Mouse (Mus musculus) stomach, postnatal 0 days (tissue): ENCODE measurements around the gene Wwox. TPM values are rescaled to one million over a fixed set of nuclear protein-coding genes. Genes with fewer than 3 reads are reported as not detected.

Experiments
- ATAC-seq: fragments of 200-750 bp; cut with Nextera tagmentation; 2 replicates; pipeline ENCODE4 v1.8.0; 2017; ENCODE audit not compliant: low FRiP score, low TSS enrichment
- DNase-seq: peaks from one replicate; pipeline ENCODE4 v3.0.0-alpha.2; 2016; ENCODE audit warnings: low spot score
- H3K27ac ChIP-seq: fragments of 300-500 bp; sonication (generic); replicated peaks from 2 replicates; pipeline ENCODE4 v1.5.1; 2014; ENCODE audit warnings: mild to moderate bottlenecking, control low read depth
- H3K27me3 ChIP-seq: fragments of 300-500 bp; sonication (generic); 2 replicates; pipeline ENCODE4 v1.6.1; 2014; ENCODE audit warnings: low read length; ENCODE audit not compliant: control insufficient read depth, insufficient read depth
- H3K36me3 ChIP-seq: fragments of 300-500 bp; sonication (generic); 2 replicates; pipeline ENCODE4 v1.6.1; 2014; ENCODE audit warnings: low read length, mixed read lengths; ENCODE audit not compliant: control insufficient read depth, insufficient read depth
- H3K4me1 ChIP-seq: fragments of 300-500 bp; sonication (generic); replicated peaks from 2 replicates; pipeline ENCODE4 v1.6.1; 2014; ENCODE audit warnings: antibody characterized with exemption; ENCODE audit not compliant: control insufficient read depth, insufficient read depth
- H3K4me2 ChIP-seq: fragments of 300-500 bp; sonication (generic); replicated peaks from 2 replicates; pipeline ENCODE4 v1.6.1; 2014; ENCODE audit warnings: low read depth, mild to moderate bottlenecking, control low read depth, moderate library complexity
- H3K4me3 ChIP-seq: fragments of 300-500 bp; sonication (generic); 2 replicates; pipeline ENCODE4 v1.5.1; 2014; ENCODE audit warnings: low read depth, low read length, control low read depth
- H3K9ac ChIP-seq: fragments of 300-500 bp; sonication (generic); 2 replicates; pipeline ENCODE4 v1.6.1; 2014; ENCODE audit warnings: mild to moderate bottlenecking, low read length, control low read depth, mixed read lengths
- H3K9me3 ChIP-seq: fragments of 300-500 bp; sonication (generic); 2 replicates; pipeline ENCODE4 v1.6.1; 2016; ENCODE audit warnings: low read length; ENCODE audit not compliant: control insufficient read depth
- CTCF ChIP-seq: IDR thresholded peaks from 2 replicates; pipeline ENCODE4 v1.5.1; 2016; ENCODE audit warnings: antibody characterized with exemption, low read depth, mild to moderate bottlenecking, moderate library complexity
- EP300 ChIP-seq: optimal IDR thresholded peaks from 2 replicates; pipeline ENCODE3; 2016; ENCODE audit warnings: antibody characterized with exemption
- WGBS: fragments of 180-500 bp; shearing (Covaris S2); extraction: QIAGEN DNeasy Blood & Tissue Kit; methylation state at CpG from one replicate; pipeline ENCODE4 v1.1.7; 2014; 5-methylcytosine and 5-hydroxymethylcytosine counted together
- polyA plus RNA-seq: library from polyadenylated mRNA; unstranded; fragments of >200 nt; fragmentation: Nextera tagmentation; extraction: Ambion mirVana; gene quantifications from 2 replicates; pipeline ENCODE4 v1.2.1, GENCODE M21; 2015

Wwox gene
- polyA plus RNA-seq, 1 experiment from 2014 or later = 9.2 TPM

GRCm38 (mm10) chr8:115348704-115349103 is 909.2 kb downstream of the Wwox start:
- H3K36me3 ChIP-seq = no peaks in the 10 kb centered on the region
- 76% methylated on average over 6 of the region's 6 CpGs for WGBS
- H3K9ac ChIP-seq = no peak overlapping the region
- H3K4me1 ChIP-seq = no peaks in the 10 kb centered on the region
- no peak overlapping the region for H3K4me3 ChIP-seq
- no peaks in the 10 kb centered on the region for H3K9me3 ChIP-seq
- H3K27ac ChIP-seq = no peak overlapping the region
- no peak for ATAC-seq
- no peaks in the 10 kb centered on the region for H3K27me3 ChIP-seq
- TF ChIP-seq EP300 = no peak
- TF ChIP-seq CTCF = no peak
- no peak overlapping the region for H3K4me2 ChIP-seq
- DNase-seq = no peak

GRCm38 (mm10) chr8:115350707-115351106 is 911.3 kb downstream of the Wwox start:
- WGBS = 85% methylated on average over 6 of the region's 6 CpGs
- no peaks in the 10 kb centered on the region for H3K9me3 ChIP-seq
- no peak overlapping the region for H3K27ac ChIP-seq
- TF ChIP-seq CTCF (no peak), EP300 (no peak)
- no peak for DNase-seq
- no peaks in the 10 kb centered on the region for H3K36me3 ChIP-seq
- no peaks in the 10 kb centered on the region for H3K4me1 ChIP-seq
- no peak for ATAC-seq
- no peak overlapping the region for H3K4me2 ChIP-seq
- no peak overlapping the region for H3K4me3 ChIP-seq
- no peak overlapping the region for H3K9ac ChIP-seq
- H3K27me3 ChIP-seq = no peaks in the 10 kb centered on the region

- no peaks in the 10 kb centered on the region for H3K4me1 ChIP-seq
- no peak overlapping the region for H3K27ac ChIP-seq
- no peaks in the 10 kb centered on the region for H3K9me3 ChIP-seq
- H3K4me2 ChIP-seq = no peak overlapping the region
- H3K9ac ChIP-seq = no peak overlapping the region
- TF ChIP-seq EP300 = no peak
- TF ChIP-seq CTCF = no peak
- 58% methylated on average over 16 of the region's 16 CpGs for WGBS
- DNase-seq = no peak
- H3K27me3 ChIP-seq = no peaks in the 10 kb centered on the region
- no peak overlapping the region for H3K4me3 ChIP-seq
- no peak for ATAC-seq
- no peaks in the 10 kb centered on the region for H3K36me3 ChIP-seq
Observed at GRCm38 (mm10) chr8:115357663-115358335, 918.3 kb downstream of the Wwox start.

GRCm38 (mm10) chr8:115358481-115358880 is 919.0 kb downstream of the Wwox start:
- Histone ChIP-seq H3K27ac (no peak overlapping the region), H3K9ac (no peak overlapping the region), H3K9me3 (no peaks in the 10 kb centered on the region), H3K36me3 (no peaks in the 10 kb centered on the region), H3K4me3 (no peak overlapping the region), H3K4me1 (no peaks in the 10 kb centered on the region), H3K4me2 (no peak overlapping the region), H3K27me3 (no peaks in the 10 kb centered on the region)
- DNase-seq (no peak), ATAC-seq (no peak)
- 96% methylated on average over 11 of the region's 11 CpGs for WGBS
- no peak for TF ChIP-seq CTCF
- TF ChIP-seq EP300 = no peak

- Histone ChIP-seq H3K4me2 (no peak overlapping the region), H3K4me3 (no peak overlapping the region), H3K9me3 (no peaks in the 10 kb centered on the region), H3K4me1 (no peaks in the 10 kb centered on the region), H3K9ac (no peak overlapping the region), H3K27ac (no peak overlapping the region), H3K36me3 (no peaks in the 10 kb centered on the region), H3K27me3 (no peaks in the 10 kb centered on the region)
- no peak for ATAC-seq
- DNase-seq = no peak
- TF ChIP-seq EP300 (no peak), CTCF (no peak)
- WGBS = 54% methylated on average over 12 of the region's 12 CpGs
Observed at GRCm38 (mm10) chr8:115359701-115360100, 920.2 kb downstream of the Wwox start.

GRCm38 (mm10) chr8:115362518-115362917 is 923.1 kb downstream of the Wwox start:
- Histone ChIP-seq H3K4me3 (no peak overlapping the region), H3K4me1 (no peaks in the 10 kb centered on the region), H3K27me3 (no peaks in the 10 kb centered on the region), H3K36me3 (no peaks in the 10 kb centered on the region), H3K27ac (no peak overlapping the region), H3K9ac (no peak overlapping the region), H3K4me2 (no peak overlapping the region), H3K9me3 (no peaks in the 10 kb centered on the region)
- no peak for DNase-seq
- TF ChIP-seq CTCF (no peak), EP300 (no peak)
- WGBS = 46% methylated on average over 7 of the region's 7 CpGs
- no peak for ATAC-seq
